Mouse (Mus musculus): Measurements from ENCODE around the gene Socs4.

Socs4 gene

GRCm38 (mm10) chr14:47279058-47279457 is 2.3 kb downstream of the Socs4 start:
- POLR2A ChIA-PET = interaction anchor here in 3 of 4 experiments (0.6 to 7.6 kb wide), 13 partner anchors 11 to 1910 kb away, joined by 3 to 152 read pairs (median 3); partner anchors contain the start of gene Mapk1ip1l (in 3 of the 3)
- CTCF ChIA-PET = interaction anchor here in 3 of 4 experiments (0.6 to 2.3 kb wide), 5 partner anchors 13 to 254 kb away, joined by 3 to 10 read pairs (median 3); no protein-coding TSS in a partner anchor

- ChIA-PET POLR2A (interaction anchor here in 3 of 4 experiments (0.6 to 7.6 kb wide), 4 partner anchors 14 to 23 kb away, joined by 3 to 152 read pairs (median 5); partner anchors contain the start of gene Mapk1ip1l (in 2 of the 3)), CTCF (no interaction called here)
These were observed 4.8 kb downstream of the Socs4 start for GRCm38 (mm10) chr14:47281535-47281934.

- ChIA-PET POLR2A (interaction anchor here in 1 of 4 experiments (0.7 to 2.1 kb wide), 5 partner anchors 10 to 54 kb away, joined by 3 to 7 read pairs (median 5); partner anchors contain the start of gene Mapk1ip1l), CTCF (interaction anchor here in 1 of 4 experiments (0.7 kb wide), 1 partner anchor 298 kb away, joined by 3 read pairs; no protein-coding TSS in a partner anchor)
These were observed 6.8 kb downstream of the Socs4 start for GRCm38 (mm10) chr14:47283568-47283967.

- ChIA-PET CTCF (interaction anchor here in 3 of 4 experiments (0.5 to 1.0 kb wide), 4 partner anchors 50 to 243 kb away, joined by 3 to 5 read pairs (median 4); no protein-coding TSS in a partner anchor), POLR2A (interaction anchor here in 3 of 4 experiments (0.7 to 2.7 kb wide), 15 partner anchors 8 to 253 kb away, joined by 3 to 12 read pairs (median 4); partner anchors contain the start of genes Socs4 (in 2 of the 3), Wdhd1 (in 2 of the 3) and Mapk1ip1l (in 1 of the 3))
These were observed 8.5 kb downstream of the Socs4 start for GRCm38 (mm10) chr14:47285271-47285670.

GRCm38 (mm10) chr14:47286215-47286614 is 9.5 kb downstream of the Socs4 start:
- CTCF ChIA-PET = interaction anchor here in 1 of 4 experiments (0.7 kb wide), 1 partner anchor 110 kb away, joined by 6 read pairs; no protein-coding TSS in a partner anchor

GRCm38 (mm10) chr14:47287021-47287420 is 10.3 kb downstream of the Socs4 start:
- ChIA-PET POLR2A (interaction anchor here in 1 of 4 experiments (1.6 to 2.9 kb wide), 3 partner anchors 10 to 21 kb away, joined by 3 to 18 read pairs (median 12); partner anchors contain the start of genes Mapk1ip1l, Socs4 and Wdhd1), CTCF (no interaction called here)

More at GRCm38 (mm10) chr14:47286215-47286614, 9.5 kb downstream of the Socs4 start:
- POLR2A ChIA-PET = interaction anchor here (0.7 to 2.7 kb wide), 10 partner anchors 8 to 42 kb away, joined by 3 to 12 read pairs (median 5); partner anchors contain the start of genes Socs4 (in 2 of the 4), Wdhd1 (in 2 of the 4) and Mapk1ip1l (in 1 of the 4)

- POLR2A ChIA-PET = interaction anchor here in 2 of 4 experiments (1.1 to 11.0 kb wide), 6 partner anchors 9 to 151 kb away, joined by 3 to 152 read pairs (median 4); partner anchors contain the start of genes Socs4 (in 2 of the 2) and Wdhd1 (in 2 of the 2)
- CTCF ChIA-PET = interaction anchor here in 2 of 4 experiments (0.6 to 0.9 kb wide), 3 partner anchors 12 to 98 kb away, joined by 3 read pairs; no protein-coding TSS in a partner anchor
These were observed 15.0 kb downstream of the Socs4 start for GRCm38 (mm10) chr14:47291772-47292171.

- POLR2A ChIA-PET = interaction anchor here in 2 of 4 experiments (0.6 to 11.0 kb wide), 6 partner anchors 9 to 356 kb away, joined by 3 to 152 read pairs (median 10); partner anchors contain the start of genes Socs4 (in 2 of the 2) and Wdhd1 (in 2 of the 2)
- CTCF ChIA-PET = no interaction called here
These were observed 17.4 kb downstream of the Socs4 start for GRCm38 (mm10) chr14:47294136-47294535.

- POLR2A ChIA-PET = interaction anchor here in 2 of 4 experiments (1.1 to 11.0 kb wide), 10 partner anchors 11 to 1638 kb away, joined by 3 to 152 read pairs (median 8); partner anchors contain the start of genes Socs4 (in 2 of the 2), Wdhd1 (in 2 of the 2), Ddhd1 (in 1 of the 2) and Lgals3 (in 1 of the 2)
These were observed 19.5 kb downstream of the Socs4 start for GRCm38 (mm10) chr14:47296232-47296631.

GRCm38 (mm10) chr14:47297785-47298407 is 21.2 kb downstream of the Socs4 start, which contains the start of gene Mapk1ip1l:
Gene Mapk1ip1l (plus strand): TSS chr14:47298266.
- CTCF ChIA-PET = interaction anchor here (0.6 to 1.8 kb wide), 9 partner anchors 12 to 276 kb away, joined by 3 to 9 read pairs (median 5); partner anchors contain the start of genes Socs4 (in 2 of the 4) and Wdhd1 (in 2 of the 4)
- POLR2A ChIA-PET = interaction anchor here (0.6 to 11.0 kb wide), 58 partner anchors 8 to 1412 kb away, joined by 3 to 152 read pairs (median 5); partner anchors contain the start of genes Socs4 (in 4 of the 4), Wdhd1 (in 4 of the 4), Lgals3 (in 2 of the 4) and Dlgap5 (in 1 of the 4)

More at GRCm38 (mm10) chr14:47296232-47296631, 19.5 kb downstream of the Socs4 start:
- CTCF ChIA-PET = interaction anchor here in 1 of 4 experiments (0.6 kb wide), 1 partner anchor 146 kb away, joined by 3 read pairs; no protein-coding TSS in a partner anchor

- ChIA-PET POLR2A (interaction anchor here (0.6 to 11.0 kb wide), 66 partner anchors 8 to 1411 kb away, joined by 3 to 152 read pairs (median 4); partner anchors contain the start of genes Socs4 (in 4 of the 4), Wdhd1 (in 4 of the 4), Lgals3 (in 2 of the 4) and Dlgap5 (in 1 of the 4)), CTCF (interaction anchor here (0.6 to 1.8 kb wide), 13 partner anchors 11 to 479 kb away, joined by 3 to 9 read pairs (median 5); partner anchors contain the start of genes Socs4 (in 2 of the 4) and Wdhd1 (in 2 of the 4))
These were observed 21.7 kb downstream of the Socs4 start for GRCm38 (mm10) chr14:47298408-47298792.

GRCm38 (mm10) chr14:47298819-47299261 is 22.1 kb downstream of the Socs4 start:
- POLR2A ChIA-PET = interaction anchor here (0.6 to 11.0 kb wide), 63 partner anchors 8 to 274 kb away, joined by 3 to 152 read pairs (median 4); partner anchors contain the start of genes Socs4 (in 4 of the 4), Wdhd1 (in 4 of the 4), Lgals3 (in 2 of the 4) and Dlgap5 (in 1 of the 4)
- CTCF ChIA-PET = interaction anchor here (0.6 to 1.5 kb wide), 9 partner anchors 22 to 479 kb away, joined by 3 to 8 read pairs (median 4); partner anchors contain the start of genes Socs4 (in 2 of the 4) and Wdhd1 (in 2 of the 4)

GRCm38 (mm10) chr14:47302885-47303680 is 26.4 kb downstream of the Socs4 start:
- CTCF ChIA-PET = interaction anchor here in 1 of 4 experiments (0.6 kb wide), 1 partner anchor 265 kb away, joined by 3 read pairs; no protein-coding TSS in a partner anchor
- POLR2A ChIA-PET = interaction anchor here in 3 of 4 experiments (0.6 to 1.4 kb wide), 7 partner anchors 9 to 272 kb away, joined by 3 to 9 read pairs (median 3); partner anchors contain the start of genes Socs4 (in 1 of the 3) and Wdhd1 (in 1 of the 3)

GRCm38 (mm10) chr14:47304814-47305405 is 28.2 kb downstream of the Socs4 start:
- POLR2A ChIA-PET = interaction anchor here in 3 of 4 experiments (0.8 to 12.7 kb wide), 11 partner anchors 7 to 109 kb away, joined by 3 to 125 read pairs (median 6); partner anchors contain the start of genes Mapk1ip1l (in 2 of the 3), Socs4 (in 1 of the 3) and Wdhd1 (in 1 of the 3)
- CTCF ChIA-PET = interaction anchor here in 1 of 4 experiments (0.9 kb wide), 1 partner anchor 191 kb away, joined by 3 read pairs; no protein-coding TSS in a partner anchor

- POLR2A ChIA-PET = interaction anchor here (0.6 to 12.7 kb wide), 19 partner anchors 8 to 114 kb away, joined by 3 to 125 read pairs (median 4); partner anchors contain the start of genes Mapk1ip1l (in 2 of the 4), Socs4 (in 2 of the 4) and Wdhd1 (in 2 of the 4)
- CTCF ChIA-PET = no interaction called here
These were observed 29.2 kb downstream of the Socs4 start for GRCm38 (mm10) chr14:47305933-47306332.

GRCm38 (mm10) chr14:47307669-47308068 is 30.9 kb downstream of the Socs4 start:
- POLR2A ChIA-PET = interaction anchor here in 2 of 4 experiments (0.6 to 12.7 kb wide), 8 partner anchors 10 to 218 kb away, joined by 3 to 125 read pairs (median 4); partner anchors contain the start of gene Mapk1ip1l (in 2 of the 2)
- CTCF ChIA-PET = no interaction called here

Measured in embryonic stem cell, embryonic (primary cell).